Mouse (Mus musculus) embryonic facial prominence, embryonic 14.5 days (tissue): ENCODE data around the gene Scgb1b7. TPM values are rescaled to one million over a fixed set of nuclear protein-coding genes. Genes with fewer than 3 reads are reported as not detected.
"Not testable (repeated sequence)": the region's sequence is repeated elsewhere in the genome, so short reads cannot be mapped to it uniquely, and the experiment has no call there.

Experiments used
- ATAC-seq: fragments of 200-750 bp; cut with Nextera tagmentation; 2 replicates; pipeline ENCODE4 v1.8.0; 2017; ENCODE audit warnings: low read depth, moderate number of reproducible peaks, moderate TSS enrichment
- DNase-seq: peaks from one replicate; pipeline ENCODE4 v3.0.0-alpha.2; 2015; ENCODE audit warnings: low spot score
- H3K27ac ChIP-seq: fragments of 300-500 bp; sonication (generic); replicated peaks from 2 replicates; pipeline ENCODE4 v1.5.1; 2014; ENCODE audit warnings: low read depth, mild to moderate bottlenecking, low read length, moderate library complexity
- H3K27me3 ChIP-seq: fragments of 300-500 bp; sonication (generic); replicated peaks from 2 replicates; pipeline ENCODE4 v1.6.1; 2014; ENCODE audit warnings: low read length; ENCODE audit not compliant: control insufficient read depth, insufficient read depth
- H3K36me3 ChIP-seq: fragments of 300-500 bp; sonication (generic); 2 replicates; pipeline ENCODE4 v1.6.1; 2014; ENCODE audit warnings: low read length, mixed read lengths; ENCODE audit not compliant: control insufficient read depth, insufficient read depth
- H3K4me1 ChIP-seq: fragments of 300-500 bp; sonication (generic); 2 replicates; pipeline ENCODE4 v1.6.1; 2014; ENCODE audit warnings: antibody characterized with exemption, low read length; ENCODE audit not compliant: control insufficient read depth, insufficient read depth
- H3K4me2 ChIP-seq: fragments of 300-500 bp; sonication (generic); 2 replicates; pipeline ENCODE4 v1.6.1; 2014; ENCODE audit warnings: low read depth, mild to moderate bottlenecking, low read length, moderate library complexity, mixed read lengths
- H3K4me3 ChIP-seq: fragments of 300-500 bp; sonication (generic); 2 replicates; pipeline ENCODE4 v1.5.1; 2014; ENCODE audit warnings: low read depth, mild to moderate bottlenecking, low read length
- H3K9ac ChIP-seq: fragments of 300-500 bp; sonication (generic); 2 replicates; pipeline ENCODE4 v1.6.1; 2014; ENCODE audit warnings: low read depth, mild to moderate bottlenecking, low read length, moderate library complexity, mixed read lengths
- H3K9me3 ChIP-seq: fragments of 300-500 bp; sonication (generic); 2 replicates; pipeline ENCODE4 v1.6.1; 2016; ENCODE audit warnings: low read length; ENCODE audit not compliant: control insufficient read depth
- WGBS: fragments of 180-500 bp; shearing (Covaris S2); extraction: QIAGEN DNeasy Blood & Tissue Kit; methylation state at CpG from one replicate; pipeline ENCODE4 v1.1.7; 2014; 5-methylcytosine and 5-hydroxymethylcytosine counted together
- polyA plus RNA-seq: library from polyadenylated mRNA; unstranded; fragments of >200 nt; fragmentation: Nextera tagmentation; extraction: Ambion mirVana; gene quantifications from 2 replicates; pipeline ENCODE4 v1.2.1, GENCODE M21; 2014

Gene Scgb1b7
- polyA plus RNA-seq = not detected in 2 replicates

GRCm38 (mm10) chr7:31712365-31712764 lies at the start of gene Scgb1b7:
TSS of gene Scgb1b7 (plus strand) at chr7:31712665.
- H3K36me3 ChIP-seq, H3K4me2 ChIP-seq, H3K9me3 ChIP-seq, H3K27me3 ChIP-seq, H3K4me1 ChIP-seq, DNase-seq, H3K9ac ChIP-seq, H3K4me3 ChIP-seq, H3K27ac ChIP-seq, ATAC-seq: not testable (repeated sequence)
- WGBS = no CpG with 5 or more reads among the region's 5 CpGs

GRCm38 (mm10) chr7:31705657-31706056 lies 6.8 kb upstream of the Scgb1b7 start, which contains the start of gene Scgb2b7:
TSS of gene Scgb2b7 (minus strand) at chr7:31705757.
- H3K4me2 ChIP-seq, H3K4me3 ChIP-seq, H3K27ac ChIP-seq, H3K27me3 ChIP-seq, DNase-seq, H3K9ac ChIP-seq, H3K36me3 ChIP-seq, ATAC-seq, H3K9me3 ChIP-seq, H3K4me1 ChIP-seq: not testable (repeated sequence)

Other genes starting within 250 kb of the Scgb1b7 start
- not detected in 2 replicates for gene Scgb2b7, start 6.9 kb upstream of the Scgb1b7 start, polyA plus RNA-seq